Comparison of ENCODE assay signal across 9 mouse cellular contexts in the genomic region with DNA sequence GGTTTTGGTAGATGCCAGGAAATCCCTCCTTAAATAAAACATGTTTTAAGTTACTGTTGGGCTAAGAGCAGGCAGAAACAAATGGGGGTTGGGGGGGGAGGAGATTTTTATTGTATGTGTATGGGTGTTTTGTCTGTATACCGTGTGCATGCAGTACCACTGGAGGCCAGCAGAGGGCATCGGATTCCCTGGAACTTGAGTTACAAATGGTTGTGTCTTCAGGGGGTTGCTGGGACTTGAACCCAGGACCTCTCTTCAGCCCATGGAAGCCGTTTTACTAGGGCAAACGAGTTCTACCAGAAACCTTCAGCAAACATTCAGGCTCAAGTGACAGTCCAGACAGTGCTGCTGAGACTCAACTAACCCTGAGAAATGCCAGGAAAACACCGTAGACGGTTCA. TPM values are rescaled to one million over a fixed set of nuclear protein-coding genes. Genes with fewer than 3 reads are reported as not detected.
A peak's percentile ranks its signal among the peaks of the same experiment; 100 is the strongest.
DNase-seq lines count a peak whose midpoint lies in the region; ATAC-seq and TF ChIP-seq lines count a peak whose summit lies in the region.
"Had no signal": no experiment of that assay in that cellular context is flagged by ENCODE, and none has a peak within 500 bp of the region (broad histone marks: within the 10 kb centered on the region; RNA-seq: fewer than 3 reads in every experiment).

No protein-coding gene starts in this region.

- TF ChIP-seq EP300 in CH12.LX (IDR thresholded peaks at IDR 0.05; ENCODE audit: low read length) = no peak

- peak; percentile 12 for DNase-seq in kidney, adult 9 months
- no peak for DNase-seq in kidney, postnatal 10 days
- DNase-seq in CH12.LX (ENCODE audit: extremely low read depth) (peak; percentile 24), WW6 (ENCODE audit: low read depth, low spot score) (peak; percentile 20)
- DNase-seq in layer of hippocampus, adult 9-10 months (ENCODE audit: low spot score) = no peak
- DNase-seq in frontal cortex, adult 2 months (ENCODE audit: extremely low spot score in 1 of 2, low spot score in 1 of 2) = no peak
- no peak for DNase-seq in ovary, postnatal 14 days (ENCODE audit: low spot score)

- no peak for TF ChIP-seq POLR2A in CH12.LX (IDR thresholded peaks at IDR 0.05; ENCODE audit: low read depth, low read length)

- no peak overlapping the region for H3K27ac ChIP-seq in CH12.LX (ENCODE audit: insufficient read depth, low read depth)
- H3K27ac ChIP-seq: macrophage had no signal

- H3K79me2 ChIP-seq in CH12.LX (replicated peaks; ENCODE audit: control insufficient read depth, extremely low read depth, insufficient read depth, poor library complexity, severe bottlenecking) = no peaks in the 10 kb centered on the region

- H3K4me1 ChIP-seq in CH12.LX (ENCODE audit: control insufficient read depth in 1 of 2, insufficient read depth in 2 of 2) = no peaks in the 10 kb centered on the region

- no peaks in the 10 kb centered on the region for H3K9me3 ChIP-seq in CH12.LX (replicated peaks; ENCODE audit: low read length)

- 0 out of 2 replicates have a peak, but pooled peaks have one; percentile 46 for ATAC-seq in megakaryocyte-erythroid progenitor cell, adult 5-6 weeks (replicated peaks; ENCODE audit: low FRiP score, low TSS enrichment, poor library complexity, severe bottlenecking)

- no peak for TF ChIP-seq RAD21 in CH12.LX (IDR thresholded peaks at IDR 0.05; ENCODE audit: low read depth, low read length)

- H3K4me3 ChIP-seq in CH12.LX (replicated peaks in 1 of 3; ENCODE audit: low read depth in 2 of 3, low read length in 2 of 3, poor library complexity in 1 of 3) = no peak overlapping the region

- H3K36me3 ChIP-seq in CH12.LX (replicated peaks in 1 of 2; ENCODE audit: control insufficient read depth in 1 of 2, insufficient read depth in 1 of 2, low read length in 1 of 2) = peaks cover 16 to 41% of the 10 kb centered on the region in 2 experiments

- H3K27me3 ChIP-seq in CH12.LX (replicated peaks) = no peaks in the 10 kb centered on the region

- in situ Hi-C loops in CH12.LX (cut with MboI; ENCODE audit: low pct_ligation_motif_present, low pct_unique_long_range_greater_than_20kb, low sequenced_read_pairs) = no loop called here

- no peak overlapping the region for H3K9ac ChIP-seq in CH12.LX (ENCODE audit: insufficient read depth, low read depth)

- dilution Hi-C loops in CH12.LX (cut with MboI; ENCODE audit: extremely low pct_ligation_motif_present, extremely low pct_unique_long_range_greater_than_20kb, low sequenced_read_pairs) = no loop called here

- TF ChIP-seq CTCF in CH12.LX (conservative IDR thresholded peaks at IDR 0.05 in 1 of 2, IDR thresholded peaks at IDR 0.05 in 1 of 2; ENCODE audit: low read depth in 2 of 2, low read length in 2 of 2) = peak; percentile 50 to 72

- no peak overlapping the region for H3K4me2 ChIP-seq in CH12.LX (ENCODE audit: insufficient read depth, low read depth, poor library complexity, severe bottlenecking)

TF ChIP-seq in CH12.LX, 34 proteins besides CTCF, POLR2A, EP300 and RAD21:
- no peak for TF ChIP-seq GABPA (IDR thresholded peaks at IDR 0.05; ENCODE audit: insufficient replicate concordance, low read depth, low read length)

RNA-seq across cellular contexts. Expression of a gene that starts 41.9 kb away (rescaled TPM):
- total RNA-seq in CH12.LX (2012; rRNA removed) (5.3 and 5.5 TPM in 2 replicates), CH12.LX (2014; rRNA removed) (7.4 and 8.7 TPM in 2 replicates)
- polyA plus RNA-seq in CH12.LX (2012; ENCODE audit: insufficient read length, low read depth) = 21.6 and 22.0 TPM in 2 replicates
- total RNA-seq in megakaryocyte-erythroid progenitor cell, adult 5-6 weeks (2014; fragmentation: Nextera tagmentation) = 18.3 and 41.6 TPM in 2 replicates
- total RNA-seq in megakaryocyte-erythroid progenitor cell, adult 5-6 weeks (2017) = 30.3 and 36.2 TPM in 2 replicates
- polyA plus RNA-seq in frontal cortex, adult 2 months (2012; rRNA removed) = 43.5 and 49.7 TPM in 2 replicates

Comparison
In these comparisons a context has a peak if more than half of its experiments do, and no peak if none do; other contexts are left out.
1. DNase-seq: peak in kidney, adult 9 months (single experiment), CH12.LX (single experiment) and WW6 (single experiment); none in kidney, postnatal 10 days (single experiment), layer of hippocampus, adult 9-10 months (single experiment), frontal cortex, adult 2 months (0 of 2) and ovary, postnatal 14 days (single experiment).